In the genomic region with DNA sequence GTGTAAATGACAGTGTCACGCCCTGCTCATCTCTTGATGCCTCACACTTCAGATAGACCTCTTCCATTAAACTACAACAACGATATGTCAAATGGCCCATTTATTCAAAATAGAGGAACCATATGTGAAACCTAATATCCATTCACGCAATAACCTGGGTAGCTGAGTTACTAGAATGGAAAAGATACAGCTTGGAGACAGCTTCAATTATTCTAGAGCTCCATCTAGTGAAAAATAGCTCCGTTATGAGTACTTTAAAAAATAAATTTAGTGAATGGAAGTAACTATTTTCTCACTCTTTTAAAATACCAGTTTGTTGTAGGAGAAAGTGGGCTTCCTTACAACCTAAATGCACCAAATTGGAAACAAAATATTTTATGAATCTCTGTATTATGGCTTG, we compare ENCODE assay signal across 17 mouse cellular contexts. TPM values are rescaled to one million over a fixed set of nuclear protein-coding genes. Genes with fewer than 3 reads are reported as not detected.
DNase-seq lines count a peak whose midpoint lies in the region; ATAC-seq and TF ChIP-seq lines count a peak whose summit lies in the region.
"Had no signal": no experiment of that assay in that cellular context is flagged by ENCODE, and none has a peak within 500 bp of the region (broad histone marks: within the 10 kb centered on the region; RNA-seq: fewer than 3 reads in every experiment).

No protein-coding gene starts in this region.

- H3K27me3 ChIP-seq in cerebellum, adult 2 months (ENCODE audit: control insufficient read depth, insufficient read depth, low read length), result no peaks in the 10 kb centered on the region
- no peaks in the 10 kb centered on the region for H3K27me3 ChIP-seq in hindbrain, postnatal 0 days (ENCODE audit: insufficient read depth, low read length)
- no peaks in the 10 kb centered on the region for H3K27me3 ChIP-seq in hindbrain, embryonic 10.5 days (ENCODE audit: insufficient read depth, poor library complexity, severe bottlenecking)
- H3K27me3 ChIP-seq: heart, embryonic 13.5 days; megakaryocyte, embryonic 14.5 days; neural tube, embryonic 12.5 days had no signal

- no peak overlapping the region for H3K4me3 ChIP-seq in cerebellum, adult 2 months (replicated peaks; ENCODE audit: insufficient read depth, low read depth, low read length)
- no peak overlapping the region for H3K4me3 ChIP-seq in hindbrain, postnatal 0 days (ENCODE audit: low read length)
- H3K4me3 ChIP-seq in hindbrain, embryonic 10.5 days, result no peak overlapping the region
- H3K4me3 ChIP-seq: heart, embryonic 13.5 days; limb, embryonic 12.5 days; megakaryocyte, embryonic 14.5 days; neural tube, embryonic 12.5 days had no signal

- 0 out of 2 replicates have a peak, but pooled peaks have one; percentile 35 for ATAC-seq in hindbrain, postnatal 0 days
- ATAC-seq: activated CD4-positive, CD25-positive, alpha-beta regulatory T cell, adult 4 months; liver, postnatal 0 days had no signal

- DNase-seq in cerebellum, adult 2 months, result peak in 1 of 2 experiments; percentile 15
- DNase-seq in cerebellum, adult 8-10 months, result no peak
- peak; percentile 57 for DNase-seq in hindbrain, postnatal 0 days (ENCODE audit: low spot score)
- no peak for DNase-seq in hindbrain, embryonic 10.5 days (ENCODE audit: low spot score)
- DNase-seq in retina, embryonic 14.5 days (ENCODE audit: low spot score), result peak; percentile 10
- no peak for DNase-seq in retina, postnatal 1 day
- DNase-seq in embryo, embryonic 10 days (ENCODE audit: low spot score), result no peak
- DNase-seq in heart, adult 18-20 months, result no peak
- DNase-seq: cerebellum, postnatal 36 days; kidney, postnatal 10 days; liver, postnatal 0 days; right cerebral cortex, adult 18-20 months had no signal

- no peak overlapping the region for H3K9ac ChIP-seq in hindbrain, postnatal 0 days (replicated peaks; ENCODE audit: low read length)
- H3K9ac ChIP-seq: heart, embryonic 13.5 days; limb, embryonic 12.5 days; liver, postnatal 0 days; neural tube, embryonic 12.5 days had no signal

- H3K27ac ChIP-seq in cerebellum, adult 2 months (ENCODE audit: insufficient read depth, low read length), result no peak overlapping the region
- no peak overlapping the region for H3K27ac ChIP-seq in hindbrain, postnatal 0 days
- H3K27ac ChIP-seq in hindbrain, embryonic 10.5 days, result no peak overlapping the region
- H3K27ac ChIP-seq: heart, embryonic 13.5 days; limb, embryonic 12.5 days; neural tube, embryonic 12.5 days had no signal

- TF ChIP-seq POLR2A in cerebellum, adult 2 months (IDR thresholded peaks at IDR 0.05; ENCODE audit: borderline replicate concordance, insufficient read depth, low read length), result no peak

- peak; percentile 9; the same call in 1 of the 2 replicates for TF ChIP-seq CTCF in cerebellum, adult 2 months (IDR thresholded peaks at IDR 0.05; ENCODE audit: borderline replicate concordance, insufficient read depth, low read depth, low read length)
- TF ChIP-seq CTCF in hindbrain, postnatal 0 days (IDR thresholded peaks at IDR 0.05; ENCODE audit: low read depth), result peak; percentile 41; the same call in 1 of the 2 replicates

- WGBS in cerebellum, adult 2 months, result 45% methylated on average over 4 of the region's 4 CpGs
- 60% methylated on average over 4 of the region's 4 CpGs for WGBS in hindbrain, postnatal 0 days
- 81% methylated on average over 4 of the region's 4 CpGs for WGBS in hindbrain, embryonic 10.5 days

- no peaks in the 10 kb centered on the region for H3K9me3 ChIP-seq in hindbrain, postnatal 0 days (ENCODE audit: low read length)
- H3K9me3 ChIP-seq in hindbrain, embryonic 10.5 days, result no peaks in the 10 kb centered on the region
- H3K9me3 ChIP-seq: heart, embryonic 13.5 days; limb, embryonic 12.5 days; megakaryocyte, embryonic 14.5 days; neural tube, embryonic 12.5 days had no signal

- no peaks in the 10 kb centered on the region for H3K36me3 ChIP-seq in hindbrain, postnatal 0 days (ENCODE audit: insufficient read depth, low read length)
- no peaks in the 10 kb centered on the region for H3K36me3 ChIP-seq in hindbrain, embryonic 10.5 days
- H3K36me3 ChIP-seq: heart, embryonic 13.5 days; limb, embryonic 12.5 days; neural tube, embryonic 12.5 days had no signal

- no peak overlapping the region for H3K4me2 ChIP-seq in hindbrain, postnatal 0 days (ENCODE audit: low read depth, low read length)
- H3K4me2 ChIP-seq: heart, embryonic 13.5 days; limb, embryonic 12.5 days; neural tube, embryonic 12.5 days had no signal

- H3K4me1 ChIP-seq in cerebellum, adult 2 months (ENCODE audit: control insufficient read depth, insufficient read depth, low read length), result no peaks in the 10 kb centered on the region
- H3K4me1 ChIP-seq in hindbrain, postnatal 0 days (ENCODE audit: insufficient read depth, low read length), result no peaks in the 10 kb centered on the region
- no peaks in the 10 kb centered on the region for H3K4me1 ChIP-seq in hindbrain, embryonic 10.5 days (replicated peaks)
- H3K4me1 ChIP-seq: heart, embryonic 13.5 days; limb, embryonic 12.5 days; neural tube, embryonic 12.5 days had no signal

RNA-seq across cellular contexts. Expression of a gene that starts 16.6 kb away (rescaled TPM):
- 1.0 and 1.9 TPM in 2 replicates for polyA plus RNA-seq in cerebellum, adult 2 months (2012; rRNA removed)
- total RNA-seq in hindbrain, postnatal 0 days (2014; rRNA removed), result 0.68 and 1.8 TPM in 2 replicates
- polyA plus RNA-seq in hindbrain, postnatal 0 days (2015; fragmentation: Nextera tagmentation; extraction: Ambion mirVana), result 6.4 and 7.5 TPM in 2 replicates
- polyA plus RNA-seq in hindbrain, embryonic 10.5 days (2016; fragmentation: Nextera tagmentation; extraction: Ambion mirVana), result 1.6 and 3.0 TPM in 2 replicates
- total RNA-seq in heart, adult 18-20 months (2021), result under 1 TPM; 0.37 to 0.87 TPM
- polyA plus RNA-seq: activated CD4-positive, CD25-positive, alpha-beta regulatory T cell, adult 4 months; limb, embryonic 12.5 days had no signal

RNA-seq across cellular contexts. Expression of a gene that starts 16.9 kb away (rescaled TPM):
- 11.0 and 11.5 TPM in 2 replicates for polyA plus RNA-seq in cerebellum, adult 2 months (2012; rRNA removed)
- total RNA-seq in hindbrain, postnatal 0 days (2014; rRNA removed), result 11.2 and 16.2 TPM in 2 replicates
- 15.6 and 17.5 TPM in 2 replicates for polyA plus RNA-seq in hindbrain, postnatal 0 days (2015; fragmentation: Nextera tagmentation; extraction: Ambion mirVana)
- 15.1 and 15.4 TPM in 2 replicates for polyA plus RNA-seq in hindbrain, embryonic 10.5 days (2016; fragmentation: Nextera tagmentation; extraction: Ambion mirVana)
- 1 to 10 TPM; 7.5 to 8.8 TPM for total RNA-seq in heart, adult 18-20 months (2021)

Comparison
In these comparisons a context has a peak if more than half of its experiments do, and no peak if none do; other contexts are left out.
1. DNase-seq: peak in hindbrain, postnatal 0 days (single experiment) and retina, embryonic 14.5 days (single experiment); none in cerebellum, adult 8-10 months (single experiment), hindbrain, embryonic 10.5 days (single experiment), retina, postnatal 1 day (single experiment), embryo, embryonic 10 days (single experiment) and heart, adult 18-20 months (0 of 2).